Mouse (Mus musculus): ENCODE results near the gene Klf3. TPM values are rescaled to one million over a fixed set of nuclear protein-coding genes. Genes with fewer than 3 reads are reported as not detected.

The Klf3 gene
- polyA plus RNA-seq, 1 experiment = 112 TPM

DNA sequence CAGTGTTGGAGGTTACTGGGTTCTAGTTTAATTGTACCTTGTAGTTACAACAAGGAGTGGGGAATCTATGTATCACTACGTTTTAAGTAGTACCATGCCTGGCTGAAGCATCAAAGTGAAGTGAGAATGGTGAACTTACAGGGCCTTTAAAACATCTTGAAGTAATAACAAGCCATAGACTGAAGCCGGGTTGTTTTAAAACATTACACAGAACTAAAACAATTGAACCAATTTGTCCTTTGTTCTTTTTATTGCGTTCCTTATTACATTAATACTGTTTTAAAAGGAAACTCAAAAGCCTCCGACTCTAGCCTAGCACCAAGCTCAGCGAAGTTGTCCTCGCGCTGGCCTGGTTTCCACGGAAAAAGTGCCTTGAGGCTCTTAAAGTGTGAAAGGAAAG, 1.0 kb upstream of the Klf3 start:
- peaks cover 9% of the 10 kb centered on the region for H3K4me1 ChIP-seq (ENCODE audit: control insufficient read depth, insufficient read depth, low read length)
- no peaks in the 10 kb centered on the region for H3K27me3 ChIP-seq (ENCODE audit: control insufficient read depth, insufficient read depth, low read length, poor library complexity, severe bottlenecking)
- H3K27ac ChIP-seq (ENCODE audit: insufficient read depth, low read length) = peak overlapping the region; percentile 83
- H3K9me3 ChIP-seq (replicated peaks; ENCODE audit: control insufficient read depth, insufficient read depth, low read length, poor library complexity, severe bottlenecking) = peaks cover 5% of the 10 kb centered on the region; the same call in 1 of the 2 replicates
- H3K9ac ChIP-seq (ENCODE audit: low read depth, poor library complexity, severe bottlenecking) = peak overlapping the region; percentile 69
- H3K36me3 ChIP-seq (ENCODE audit: control insufficient read depth, insufficient read depth, low read length, poor library complexity, severe bottlenecking) = no peaks in the 10 kb centered on the region
- no peak for TF ChIP-seq POLR2A (IDR thresholded peaks at IDR 0.05; ENCODE audit: insufficient read depth, low read length)
- TF ChIP-seq EP300 (IDR thresholded peaks at IDR 0.05; ENCODE audit: insufficient read depth, low read depth, low read length) = no peak
- no peak for TF ChIP-seq CTCF (IDR thresholded peaks at IDR 0.05; ENCODE audit: low read depth, low read length)
- H3K4me3 ChIP-seq (ENCODE audit: low read depth, low read length) = peak overlapping the region; percentile 54

- Histone ChIP-seq H3K4me3 (ENCODE audit: low read depth, low read length) (peak overlapping the region; percentile 99), H3K27ac (ENCODE audit: insufficient read depth, low read length) (peak overlapping the region; percentile 98), H3K9ac (ENCODE audit: low read depth, poor library complexity, severe bottlenecking) (peak overlapping the region; percentile 99), H3K27me3 (ENCODE audit: control insufficient read depth, insufficient read depth, low read length, poor library complexity, severe bottlenecking) (no peaks in the 10 kb centered on the region), H3K9me3 (replicated peaks; ENCODE audit: control insufficient read depth, insufficient read depth, low read length, poor library complexity, severe bottlenecking) (peaks cover 5% of the 10 kb centered on the region; the same call in 1 of the 2 replicates), H3K36me3 (ENCODE audit: control insufficient read depth, insufficient read depth, low read length, poor library complexity, severe bottlenecking) (no peaks in the 10 kb centered on the region), H3K4me1 (ENCODE audit: control insufficient read depth, insufficient read depth, low read length) (peaks cover 8% of the 10 kb centered on the region)
- TF ChIP-seq EP300 (IDR thresholded peaks at IDR 0.05; ENCODE audit: insufficient read depth, low read depth, low read length) (no peak), CTCF (IDR thresholded peaks at IDR 0.05; ENCODE audit: low read depth, low read length) (no peak), POLR2A (IDR thresholded peaks at IDR 0.05; ENCODE audit: insufficient read depth, low read length) (no peak)
These were observed 703 bp downstream of the Klf3 start for GRCm38 (mm10) chr5:64803720-64804462.

- no peaks in the 10 kb centered on the region for H3K36me3 ChIP-seq (ENCODE audit: control insufficient read depth, insufficient read depth, low read length, poor library complexity, severe bottlenecking)
- H3K4me1 ChIP-seq (ENCODE audit: control insufficient read depth, insufficient read depth, low read length) = peaks cover 12% of the 10 kb centered on the region
- H3K27ac ChIP-seq (ENCODE audit: insufficient read depth, low read length) = peak overlapping the region; percentile 97
- TF ChIP-seq CTCF (IDR thresholded peaks at IDR 0.05; ENCODE audit: low read depth, low read length) = no peak
- TF ChIP-seq POLR2A (IDR thresholded peaks at IDR 0.05; ENCODE audit: insufficient read depth, low read length) = no peak
- TF ChIP-seq EP300 (IDR thresholded peaks at IDR 0.05; ENCODE audit: insufficient read depth, low read depth, low read length) = no peak
- H3K4me3 ChIP-seq (ENCODE audit: low read depth, low read length) = peak overlapping the region; percentile 76
- no peaks in the 10 kb centered on the region for H3K9me3 ChIP-seq (replicated peaks; ENCODE audit: control insufficient read depth, insufficient read depth, low read length, poor library complexity, severe bottlenecking)
- peak overlapping the region; percentile 99 for H3K9ac ChIP-seq (ENCODE audit: low read depth, poor library complexity, severe bottlenecking)
- H3K27me3 ChIP-seq (ENCODE audit: control insufficient read depth, insufficient read depth, low read length, poor library complexity, severe bottlenecking) = no peaks in the 10 kb centered on the region
These were observed 2.1 kb downstream of the Klf3 start for GRCm38 (mm10) chr5:64805131-64805872.

GRCm38 (mm10) chr5:64805873-64806505, 2.8 kb downstream of the Klf3 start:
- no peaks in the 10 kb centered on the region for H3K27me3 ChIP-seq (ENCODE audit: control insufficient read depth, insufficient read depth, low read length, poor library complexity, severe bottlenecking)
- TF ChIP-seq EP300 (IDR thresholded peaks at IDR 0.05; ENCODE audit: insufficient read depth, low read depth, low read length) = peak; percentile 92
- TF ChIP-seq CTCF (IDR thresholded peaks at IDR 0.05; ENCODE audit: low read depth, low read length) = no peak
- no peak for TF ChIP-seq POLR2A (IDR thresholded peaks at IDR 0.05; ENCODE audit: insufficient read depth, low read length)

GRCm38 (mm10) chr5:64806600-64806999, 3.4 kb downstream of the Klf3 start:
- peaks cover 6% of the 10 kb centered on the region for H3K4me1 ChIP-seq (ENCODE audit: control insufficient read depth, insufficient read depth, low read length)
- H3K27ac ChIP-seq (ENCODE audit: insufficient read depth, low read length) = peak overlapping the region; percentile 97
- TF ChIP-seq POLR2A (IDR thresholded peaks at IDR 0.05; ENCODE audit: insufficient read depth, low read length) (no peak), EP300 (IDR thresholded peaks at IDR 0.05; ENCODE audit: insufficient read depth, low read depth, low read length) (no peak), CTCF (IDR thresholded peaks at IDR 0.05; ENCODE audit: low read depth, low read length) (no peak)
- no peaks in the 10 kb centered on the region for H3K9me3 ChIP-seq (replicated peaks; ENCODE audit: control insufficient read depth, insufficient read depth, low read length, poor library complexity, severe bottlenecking)
- H3K4me3 ChIP-seq (ENCODE audit: low read depth, low read length) = peak overlapping the region; percentile 35
- H3K36me3 ChIP-seq (ENCODE audit: control insufficient read depth, insufficient read depth, low read length, poor library complexity, severe bottlenecking) = no peaks in the 10 kb centered on the region
- no peaks in the 10 kb centered on the region for H3K27me3 ChIP-seq (ENCODE audit: control insufficient read depth, insufficient read depth, low read length, poor library complexity, severe bottlenecking)
- H3K9ac ChIP-seq (ENCODE audit: low read depth, poor library complexity, severe bottlenecking) = peak overlapping the region; percentile 99

More at GRCm38 (mm10) chr5:64805873-64806505, 2.8 kb downstream of the Klf3 start:
- Histone ChIP-seq H3K36me3 (ENCODE audit: control insufficient read depth, insufficient read depth, low read length, poor library complexity, severe bottlenecking) (no peaks in the 10 kb centered on the region), H3K27ac (ENCODE audit: insufficient read depth, low read length) (peak overlapping the region; percentile 97), H3K4me3 (ENCODE audit: low read depth, low read length) (peak overlapping the region; percentile 49), H3K4me1 (ENCODE audit: control insufficient read depth, insufficient read depth, low read length) (peaks cover 11% of the 10 kb centered on the region), H3K9me3 (replicated peaks; ENCODE audit: control insufficient read depth, insufficient read depth, low read length, poor library complexity, severe bottlenecking) (no peaks in the 10 kb centered on the region), H3K9ac (ENCODE audit: low read depth, poor library complexity, severe bottlenecking) (peak overlapping the region; percentile 99)

All from ES-Bruce4 (cell line).